Mouse (Mus musculus) common myeloid progenitor, adult 5-6 weeks (primary cell): ENCODE data around the gene Lrp4. TPM values are rescaled to one million over a fixed set of nuclear protein-coding genes. Genes with fewer than 3 reads are reported as not detected.

ENCODE experiments used
- ATAC-seq: replicated peaks from 2 replicates; pipeline ENCODE4 v1.8.0; 2016; ENCODE audit warnings: low read depth, mild to moderate bottlenecking, moderate TSS enrichment, inconsistent platforms; ENCODE audit not compliant: poor library complexity, severe bottlenecking
- total RNA-seq: library from RNA; stranded (forward); fragments of 200-1000, 187-1606 nt; gene quantifications from 2 replicates; pipeline ENCODE4 v1.2.3, GENCODE M21; 2017

Gene Lrp4
- total RNA-seq, 1 experiment from 2014 or later, result 1.3 TPM

- ATAC-seq, result no peak
Measured at GRCm38 (mm10) chr2:91452658-91453057, 4.7 kb upstream of the Lrp4 start.

GRCm38 (mm10) chr2:91453231-91454075, 3.9 kb upstream of the Lrp4 start:
- no peak for ATAC-seq

- no peak for ATAC-seq
Measured at GRCm38 (mm10) chr2:91454434-91454833, 2.9 kb upstream of the Lrp4 start.

- peak; percentile 70 for ATAC-seq
Measured at GRCm38 (mm10) chr2:91455826-91456225, 1.5 kb upstream of the Lrp4 start.

- ATAC-seq, result no peak
Measured at GRCm38 (mm10) chr2:91456491-91457100, 715 bp upstream of the Lrp4 start.

GRCm38 (mm10) chr2:91457656-91458251, 443 bp downstream of the Lrp4 start:
- ATAC-seq, result 0 out of 2 replicates have a peak, but pooled peaks have one; percentile 13

GRCm38 (mm10) chr2:91458252-91458672, 951 bp downstream of the Lrp4 start:
- ATAC-seq, result no peak

- ATAC-seq, result peak; percentile 31
Measured at GRCm38 (mm10) chr2:91458673-91459391, 1.5 kb downstream of the Lrp4 start.

- no peak for ATAC-seq
Measured at GRCm38 (mm10) chr2:91460076-91460475, 2.8 kb downstream of the Lrp4 start.

- no peak for ATAC-seq
Measured at GRCm38 (mm10) chr2:91460771-91461170, 3.5 kb downstream of the Lrp4 start.

- no peak for ATAC-seq
Measured at GRCm38 (mm10) chr2:91461341-91461740, 4.0 kb downstream of the Lrp4 start.

GRCm38 (mm10) chr2:91462196-91462595, 4.9 kb downstream of the Lrp4 start:
- ATAC-seq, result no peak

- no peak for ATAC-seq
Measured at GRCm38 (mm10) chr2:91462681-91463080, 5.4 kb downstream of the Lrp4 start.

- ATAC-seq, result no peak
Measured at GRCm38 (mm10) chr2:91465934-91466333, 8.6 kb downstream of the Lrp4 start.

- ATAC-seq, result no peak
Measured at GRCm38 (mm10) chr2:91467613-91468012, 10.3 kb downstream of the Lrp4 start.

GRCm38 (mm10) chr2:91470055-91470647, 12.8 kb downstream of the Lrp4 start:
- ATAC-seq, result no peak

GRCm38 (mm10) chr2:91474358-91474757, 17.0 kb downstream of the Lrp4 start:
- no peak for ATAC-seq

GRCm38 (mm10) chr2:91475791-91476190, 18.5 kb downstream of the Lrp4 start:
- ATAC-seq, result 0 out of 2 replicates have a peak, but pooled peaks have one; percentile 20

GRCm38 (mm10) chr2:91476251-91476661, 18.9 kb downstream of the Lrp4 start:
- peak; percentile 78 for ATAC-seq

- ATAC-seq, result no peak
Measured at GRCm38 (mm10) chr2:91476841-91477240, 19.5 kb downstream of the Lrp4 start.
